Mouse (Mus musculus) naive thymus-derived CD4-positive, alpha-beta T cell, adult 2 months (primary cell): ENCODE data around the gene Vpreb2.
"Not testable (repeated sequence)": the region's sequence is repeated elsewhere in the genome, so short reads cannot be mapped to it uniquely, and the experiment has no call there.

ENCODE experiments used
- DNase-seq: peaks from one replicate; pipeline ENCODE4 v3.0.0-alpha.2; 2011; ENCODE audit warnings: low read depth

Vpreb2 gene

DNA sequence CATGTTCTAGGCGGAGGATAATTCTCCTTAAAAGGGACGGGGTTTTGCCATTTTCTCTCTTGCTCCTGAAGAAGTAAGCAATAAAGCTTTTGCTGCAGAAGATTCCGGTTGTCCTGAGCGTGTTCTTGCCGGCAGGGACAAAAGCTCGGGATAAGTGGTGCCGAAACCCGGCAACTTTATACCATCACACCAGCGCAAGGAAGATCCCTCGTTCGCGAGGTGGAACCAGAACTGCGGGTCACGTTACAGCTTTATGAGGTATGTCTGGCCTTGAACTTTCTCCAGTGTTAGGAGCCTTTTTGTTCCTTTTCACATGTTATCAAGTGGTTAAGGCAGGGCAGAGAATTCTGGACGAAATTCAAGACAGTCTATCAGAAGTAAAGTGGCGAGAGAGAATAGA lies 12.1 kb downstream of the Vpreb2 start:
- not testable (repeated sequence) for DNase-seq

DNA sequence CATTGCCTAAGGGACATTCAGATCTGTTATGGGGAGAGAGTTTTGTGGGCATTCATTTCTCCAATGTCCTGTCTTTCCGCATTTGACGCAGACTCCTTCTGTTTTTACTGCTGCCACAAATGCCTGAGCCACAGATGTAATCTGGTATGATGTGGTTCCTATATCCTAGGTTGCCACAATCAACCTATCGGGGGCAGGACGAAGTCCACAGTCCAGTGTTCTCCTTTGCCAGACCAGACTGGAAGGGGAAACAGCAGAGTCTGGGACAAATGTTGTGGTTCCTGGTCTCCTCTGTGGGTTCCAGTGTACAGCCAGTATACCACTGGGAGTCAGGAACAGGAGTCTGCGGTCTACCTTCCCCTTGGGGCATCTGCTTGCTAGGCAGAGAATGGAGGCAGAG lies 19.4 kb downstream of the Vpreb2 start:
- DNase-seq, result no peak

DNA sequence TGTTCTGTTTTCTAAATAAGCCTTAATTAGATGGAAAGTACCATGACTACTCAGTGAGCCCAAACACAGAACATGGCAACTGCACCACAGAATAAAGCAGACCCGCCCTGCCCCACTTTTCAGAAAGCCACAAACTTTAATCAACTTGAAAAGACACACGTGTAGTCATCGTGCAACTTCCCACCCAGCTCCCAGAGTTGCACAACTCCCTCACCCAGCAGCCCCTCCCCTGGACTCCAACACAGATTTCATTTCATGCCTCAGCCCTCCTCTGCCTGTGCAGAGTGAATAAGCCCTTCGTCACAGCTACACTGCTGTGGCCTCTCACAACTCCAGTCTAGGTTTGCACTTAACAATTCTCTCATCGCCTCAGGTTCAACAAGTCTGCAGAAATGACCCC lies 24.4 kb downstream of the Vpreb2 start:
- DNase-seq, result no peak

DNA sequence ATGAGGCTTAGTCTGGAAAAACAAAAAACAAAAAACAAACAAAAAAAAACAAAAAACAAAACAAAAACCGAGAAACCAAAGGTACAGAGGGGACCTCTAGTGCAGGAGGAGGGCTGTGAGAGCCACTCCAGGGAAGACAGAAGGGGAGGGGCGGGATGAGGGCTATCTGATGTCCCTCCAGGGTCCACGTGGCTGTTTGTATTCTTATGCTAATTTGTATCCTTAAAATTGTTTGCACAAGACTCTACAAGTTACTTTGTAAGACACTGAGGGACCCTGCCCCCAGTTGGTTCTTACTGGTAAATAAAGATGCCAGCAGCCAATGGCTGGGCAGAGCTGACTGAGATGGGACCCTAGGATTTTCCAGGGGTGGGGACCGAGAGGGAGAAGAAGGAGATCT lies 26.9 kb downstream of the Vpreb2 start:
- no peak for DNase-seq

- no peak for DNase-seq
Measured at GRCm38 (mm10) chr16:18011101-18011500, 30.9 kb downstream of the Vpreb2 start.

- DNase-seq, result not testable (repeated sequence)
Measured at GRCm38 (mm10) chr16:18016482-18016881, 36.3 kb downstream of the Vpreb2 start.

DNA sequence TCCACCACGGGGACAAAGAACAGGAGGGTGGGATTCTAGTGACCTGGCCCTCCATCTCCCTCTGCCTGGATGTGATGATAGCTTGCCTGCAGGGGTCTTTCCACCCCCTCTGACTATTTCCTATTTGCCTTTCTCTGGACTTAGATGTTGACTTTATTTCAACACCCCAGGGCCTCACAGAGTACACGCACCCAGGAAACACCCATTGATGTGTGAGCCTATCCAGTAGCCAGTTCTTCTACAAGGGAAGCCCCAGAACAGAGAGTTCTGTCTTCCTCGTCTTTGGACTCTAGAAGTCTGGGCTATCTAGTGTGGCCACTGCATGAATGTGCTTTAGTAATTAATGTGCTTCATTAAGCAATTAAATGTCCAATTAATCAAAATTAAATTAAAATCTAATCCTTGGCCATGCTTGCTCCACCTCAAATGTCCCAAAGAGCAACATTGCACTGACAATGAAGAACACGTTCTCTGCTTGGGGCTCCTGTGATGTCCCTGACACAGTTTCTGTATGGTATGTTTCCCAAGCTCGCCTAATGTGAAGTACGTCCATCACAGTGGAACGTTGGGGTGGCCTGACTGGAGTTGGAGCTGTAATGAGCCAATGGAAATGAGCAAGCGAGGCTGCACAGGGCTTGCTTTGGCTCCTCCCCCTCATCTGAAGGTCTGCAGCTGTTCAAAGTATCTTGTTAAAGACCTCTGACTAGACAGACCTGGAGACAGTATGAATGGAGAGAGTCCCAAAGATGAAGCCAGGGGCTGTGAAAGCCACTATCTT lies 42.7 kb downstream of the Vpreb2 start:
- no peak for DNase-seq

DNA sequence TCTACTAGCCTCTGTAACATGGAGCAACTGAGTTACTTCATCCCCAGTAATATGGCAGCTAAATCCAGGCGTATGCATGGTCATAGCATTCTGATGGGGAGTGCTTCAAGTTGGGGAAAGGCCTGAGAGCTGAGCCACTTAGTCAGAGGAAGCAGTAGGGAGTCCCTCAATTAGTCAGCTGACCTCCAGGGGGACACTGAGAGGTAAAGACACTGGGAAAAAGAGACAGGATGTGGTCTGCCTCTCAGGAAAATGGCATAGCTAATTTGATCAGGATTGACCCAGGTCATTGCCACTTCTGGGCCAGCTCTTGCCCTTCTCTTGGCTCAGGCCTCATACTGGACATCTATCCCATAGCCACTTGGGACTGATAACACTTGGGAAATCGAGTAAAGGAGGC lies 47.1 kb downstream of the Vpreb2 start:
- DNase-seq, result no peak
